Mouse (Mus musculus) embryonic facial prominence, embryonic 13.5 days (tissue): Measurements from ENCODE around the gene Qprt. TPM values are rescaled to one million over a fixed set of nuclear protein-coding genes. Genes with fewer than 3 reads are reported as not detected.

Experiments used
- ATAC-seq: fragments of 200-750 bp; cut with Nextera tagmentation; 2 replicates; pipeline ENCODE4 v1.8.0; 2017; ENCODE audit warnings: low read depth; ENCODE audit not compliant: insufficient number of reproducible peaks, insufficient read depth, low FRiP score, low TSS enrichment
- H3K27ac ChIP-seq: fragments of 300-500 bp; sonication (generic); 2 replicates; pipeline ENCODE4 v1.5.1; 2015; ENCODE audit warnings: moderate library complexity, mild to moderate bottlenecking, inconsistent platforms
- H3K27me3 ChIP-seq: fragments of 300-500 bp; sonication (generic); 2 replicates; pipeline ENCODE4 v1.6.1; 2015; ENCODE audit warnings: mild to moderate bottlenecking, inconsistent platforms
- H3K36me3 ChIP-seq: fragments of 300-500 bp; sonication (generic); 2 replicates; pipeline ENCODE4 v1.6.1; 2015; ENCODE audit warnings: mild to moderate bottlenecking, inconsistent platforms
- H3K4me1 ChIP-seq: fragments of 300-500 bp; sonication (generic); 2 replicates; pipeline ENCODE4 v1.6.1; 2015; ENCODE audit warnings: inconsistent platforms
- H3K4me2 ChIP-seq: fragments of 300-500 bp; sonication (generic); 2 replicates; pipeline ENCODE4 v1.6.1; 2015; ENCODE audit warnings: moderate library complexity, mild to moderate bottlenecking, inconsistent platforms
- H3K4me3 ChIP-seq: fragments of 300-500 bp; sonication (generic); 2 replicates; pipeline ENCODE4 v1.5.1; 2015; ENCODE audit warnings: mild to moderate bottlenecking, inconsistent platforms
- H3K9ac ChIP-seq: fragments of 300-500 bp; sonication (generic); 2 replicates; pipeline ENCODE4 v1.6.1; 2015; ENCODE audit warnings: mild to moderate bottlenecking, inconsistent platforms
- H3K9me3 ChIP-seq: fragments of 300-500 bp; sonication (generic); 2 replicates; pipeline ENCODE4 v1.6.1; 2016; ENCODE audit warnings: inconsistent platforms
- WGBS: fragments of 180-500 bp; shearing (Covaris S2); methylation state at CpG from one replicate; pipeline ENCODE4 v1.1.7; 2015; ENCODE audit warnings: mixed read lengths; 5-methylcytosine and 5-hydroxymethylcytosine counted together
- polyA plus RNA-seq: library from polyadenylated mRNA; unstranded; fragments of >200 nt; fragmentation: Nextera tagmentation; extraction: Ambion mirVana; gene quantifications from 2 replicates; pipeline ENCODE4 v1.2.1, GENCODE M21; 2015

Qprt gene
- polyA plus RNA-seq, 1 experiment from 2014 or later: 1.2 TPM

GRCm38 (mm10) chr7:127121061-127121910 lies 740 bp downstream of the Qprt start:
- Histone ChIP-seq H3K4me3 (peak overlapping the region; percentile 6; the same call in 1 of the 2 replicates), H3K9me3 (peaks cover 9% of the 10 kb centered on the region), H3K4me1 (peaks cover 24% of the 10 kb centered on the region), H3K9ac (0 out of 2 replicates have a peak overlapping the region, but pooled peaks have one; percentile 36), H3K27ac (no peak overlapping the region; the same call in 1 of the 2 replicates), H3K4me2 (peak overlapping the region; percentile 27), H3K27me3 (peaks cover 42% of the 10 kb centered on the region), H3K36me3 (no peaks in the 10 kb centered on the region)
- no peak for ATAC-seq
- WGBS: 12% methylated on average over 21 of the region's 21 CpGs

- no peak overlapping the region for H3K4me3 ChIP-seq
- H3K4me1 ChIP-seq: peaks cover 25% of the 10 kb centered on the region
- WGBS: 47% methylated on average over 14 of the region's 14 CpGs
- H3K9ac ChIP-seq: no peak overlapping the region
- peaks cover 42% of the 10 kb centered on the region for H3K27me3 ChIP-seq
- H3K4me2 ChIP-seq: no peak overlapping the region
- no peaks in the 10 kb centered on the region for H3K36me3 ChIP-seq
- no peak overlapping the region for H3K27ac ChIP-seq
- H3K9me3 ChIP-seq: no peaks in the 10 kb centered on the region
- no peak for ATAC-seq
These were observed 3.2 kb downstream of the Qprt start for GRCm38 (mm10) chr7:127118671-127119445.

DNA sequence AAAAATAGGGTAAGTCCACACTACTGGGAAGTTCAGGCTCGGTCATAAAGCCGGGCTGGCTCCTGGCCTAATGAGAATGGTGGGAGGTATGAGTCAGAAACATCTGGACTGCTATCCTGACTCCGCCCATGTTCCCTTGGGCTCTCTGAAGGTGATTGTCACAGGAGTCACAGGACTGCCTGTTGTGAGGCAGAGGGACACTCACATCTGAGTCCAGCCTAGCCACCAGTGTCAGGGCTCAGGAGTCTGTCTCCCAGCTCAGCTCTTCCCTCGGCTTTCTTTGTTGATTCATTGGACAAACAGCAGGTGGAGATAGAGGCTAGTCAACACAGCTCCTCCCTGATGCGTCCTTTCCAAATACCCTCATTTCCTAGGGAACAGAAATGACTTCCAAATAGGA lies 4.1 kb downstream of the Qprt start:
- no peak for ATAC-seq
- no peaks in the 10 kb centered on the region for H3K36me3 ChIP-seq
- H3K9ac ChIP-seq: 0 out of 2 replicates have a peak overlapping the region, but pooled peaks have one; percentile 3
- no peak overlapping the region for H3K27ac ChIP-seq
- H3K4me2 ChIP-seq: no peak overlapping the region
- H3K4me3 ChIP-seq: no peak overlapping the region
- 32% methylated on average over 5 of the region's 5 CpGs for WGBS
- H3K27me3 ChIP-seq: peaks cover 34% of the 10 kb centered on the region
- peaks cover 25% of the 10 kb centered on the region for H3K4me1 ChIP-seq
- no peaks in the 10 kb centered on the region for H3K9me3 ChIP-seq

GRCm38 (mm10) chr7:127116331-127116935 lies 5.6 kb downstream of the Qprt start:
- peaks cover 20% of the 10 kb centered on the region for H3K27me3 ChIP-seq
- 40% methylated on average over 11 of the region's 11 CpGs for WGBS
- H3K27ac ChIP-seq: no peak overlapping the region
- H3K4me2 ChIP-seq: no peak overlapping the region
- no peaks in the 10 kb centered on the region for H3K9me3 ChIP-seq
- H3K4me1 ChIP-seq: peaks cover 21% of the 10 kb centered on the region
- no peak for ATAC-seq
- H3K36me3 ChIP-seq: no peaks in the 10 kb centered on the region
- no peak overlapping the region for H3K4me3 ChIP-seq
- no peak overlapping the region for H3K9ac ChIP-seq

DNA sequence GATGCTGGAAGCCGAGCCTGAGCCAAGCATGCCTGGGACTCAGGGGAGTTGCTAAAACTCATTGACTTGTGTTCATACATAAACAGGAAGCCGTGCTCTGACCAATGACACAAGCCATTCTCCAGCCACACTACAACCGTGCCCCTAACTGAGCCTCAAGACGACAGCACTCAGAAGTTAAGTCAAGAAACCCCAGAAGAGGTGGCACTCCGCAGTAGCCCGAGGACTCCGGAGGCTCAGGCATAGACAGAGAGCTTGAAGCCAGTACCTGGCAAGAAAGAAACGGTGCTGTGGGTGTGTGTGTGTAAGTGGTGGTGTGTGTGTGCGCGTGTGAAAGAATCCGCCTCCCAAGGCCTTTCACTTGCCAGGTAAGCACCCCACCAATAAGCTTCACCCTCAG lies 7.1 kb downstream of the Qprt start:
- 82% methylated on average over 11 of the region's 11 CpGs for WGBS
- H3K36me3 ChIP-seq: no peaks in the 10 kb centered on the region
- H3K9me3 ChIP-seq: no peaks in the 10 kb centered on the region
- H3K27ac ChIP-seq: no peak overlapping the region
- H3K4me3 ChIP-seq: no peak overlapping the region
- peaks cover 13% of the 10 kb centered on the region for H3K4me1 ChIP-seq
- ATAC-seq: no peak
- no peak overlapping the region for H3K4me2 ChIP-seq
- peaks cover 5% of the 10 kb centered on the region for H3K27me3 ChIP-seq
- no peak overlapping the region for H3K9ac ChIP-seq

- H3K4me3 ChIP-seq: no peak overlapping the region
- no peak overlapping the region for H3K4me2 ChIP-seq
- no peaks in the 10 kb centered on the region for H3K36me3 ChIP-seq
- H3K4me1 ChIP-seq: peaks cover 13% of the 10 kb centered on the region
- ATAC-seq: no peak
- H3K27me3 ChIP-seq: no peaks in the 10 kb centered on the region
- no peaks in the 10 kb centered on the region for H3K9me3 ChIP-seq
- WGBS: 55% methylated on average over 12 of the region's 12 CpGs
- no peak overlapping the region for H3K9ac ChIP-seq
- H3K27ac ChIP-seq: no peak overlapping the region
These were observed 8.3 kb downstream of the Qprt start for GRCm38 (mm10) chr7:127113614-127114259.

- Histone ChIP-seq H3K4me3 (no peak overlapping the region), H3K36me3 (no peaks in the 10 kb centered on the region), H3K27me3 (no peaks in the 10 kb centered on the region), H3K4me1 (peaks cover 10% of the 10 kb centered on the region), H3K4me2 (no peak overlapping the region), H3K9me3 (no peaks in the 10 kb centered on the region), H3K9ac (no peak overlapping the region), H3K27ac (no peak overlapping the region)
- WGBS: 50% methylated on average over 9 of the region's 9 CpGs
- no peak for ATAC-seq
These were observed 9.0 kb downstream of the Qprt start for GRCm38 (mm10) chr7:127112921-127113597.

DNA sequence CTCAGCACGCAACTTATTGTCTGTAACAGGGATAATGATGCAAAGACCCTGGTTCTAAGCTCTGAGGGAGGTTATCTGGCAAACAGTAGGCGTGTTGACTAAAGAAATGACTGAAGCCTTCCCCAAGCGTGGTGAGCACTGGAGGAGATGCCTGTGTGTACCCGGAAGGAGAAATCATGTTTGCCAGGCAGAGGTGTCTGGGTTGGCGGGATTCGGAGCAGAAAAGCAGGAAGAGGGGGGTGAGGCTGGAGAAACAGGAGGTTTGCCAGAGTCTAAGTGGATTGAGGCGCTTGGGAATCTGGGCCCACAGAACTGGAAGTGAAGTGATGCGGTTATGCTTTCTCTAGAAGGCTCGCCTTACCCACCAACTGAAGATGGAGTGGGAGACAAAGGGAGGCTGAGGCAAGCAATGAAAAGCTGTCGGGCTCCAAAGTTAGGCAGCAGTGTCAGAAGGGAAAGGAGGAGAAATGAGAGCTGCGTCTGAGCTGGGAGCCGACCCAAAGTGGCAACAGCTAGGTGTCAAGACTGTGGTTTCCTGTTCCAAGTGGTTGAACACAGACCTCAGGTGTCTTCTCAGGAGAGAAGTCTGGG lies 9.7 kb downstream of the Qprt start:
- Histone ChIP-seq H3K4me2 (no peak overlapping the region; the same call in 1 of the 2 replicates), H3K9ac (no peak overlapping the region), H3K27me3 (no peaks in the 10 kb centered on the region), H3K4me1 (peaks cover 5% of the 10 kb centered on the region), H3K36me3 (no peaks in the 10 kb centered on the region), H3K4me3 (no peak overlapping the region), H3K9me3 (no peaks in the 10 kb centered on the region), H3K27ac (no peak overlapping the region)
- WGBS: 76% methylated on average over 12 of the region's 12 CpGs
- ATAC-seq: no peak

DNA sequence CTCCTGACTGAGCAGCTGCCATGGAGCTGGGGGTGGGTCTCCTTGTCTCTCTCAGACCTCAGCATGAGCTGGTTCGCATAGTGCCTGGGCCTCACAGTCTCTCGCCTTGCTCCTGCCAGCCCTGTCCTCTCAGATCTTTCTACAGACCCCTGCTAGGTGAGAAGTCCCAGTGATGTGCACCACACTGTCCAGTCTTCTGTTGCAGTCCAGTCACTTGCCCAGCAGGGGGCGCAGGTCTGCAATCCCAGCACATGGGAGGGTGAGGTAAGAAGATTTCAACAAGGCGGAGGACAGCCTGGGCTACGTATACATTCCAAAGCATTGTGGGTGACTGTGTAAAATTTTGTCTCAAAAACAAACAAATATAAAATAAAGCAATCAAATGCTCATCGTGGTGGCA lies 10.6 kb downstream of the Qprt start:
- WGBS: 41% methylated on average over 6 of the region's 6 CpGs
- H3K4me1 ChIP-seq: peaks cover 3% of the 10 kb centered on the region
- ATAC-seq: no peak

DNA sequence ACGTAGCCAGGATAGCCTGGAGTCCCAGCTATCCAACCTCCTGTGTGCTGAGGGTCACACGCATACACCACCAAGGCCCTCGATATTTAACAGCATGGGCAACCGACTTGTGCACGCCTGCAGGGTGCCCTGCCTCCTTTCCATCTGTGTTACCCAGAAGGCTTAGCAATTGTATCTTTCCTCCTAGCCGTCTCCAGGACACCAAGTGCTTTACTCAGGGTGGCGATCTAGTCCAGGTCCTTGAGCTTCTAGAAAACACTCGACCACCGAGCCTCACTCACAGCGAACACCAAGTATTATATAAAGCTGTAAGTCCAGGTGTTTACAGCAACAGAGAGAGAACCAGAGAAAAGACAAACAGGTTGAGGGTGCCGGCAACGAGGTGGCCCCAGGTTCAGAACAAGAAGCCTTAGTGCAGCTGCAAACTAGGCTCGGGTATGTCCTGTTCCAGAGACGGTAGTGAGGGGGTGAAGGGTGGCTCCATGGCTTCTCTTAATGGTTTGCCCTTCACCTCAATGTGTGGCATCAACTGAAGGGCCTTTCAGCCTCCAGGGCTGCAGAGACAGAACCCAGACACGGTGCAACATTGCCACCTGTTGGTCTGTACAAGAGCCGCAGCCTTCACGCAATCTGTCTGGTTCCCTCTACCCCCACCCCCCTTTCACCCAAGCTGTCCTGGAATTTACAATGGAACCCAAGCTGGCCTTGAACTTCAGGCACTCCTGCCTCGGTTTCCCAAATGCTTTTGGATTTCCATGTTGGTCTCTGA lies 11.6 kb downstream of the Qprt start:
- H3K27ac ChIP-seq: no peak overlapping the region
- no peaks in the 10 kb centered on the region; the same call in 1 of the 2 replicates for H3K4me1 ChIP-seq
- ATAC-seq: no peak
- H3K27me3 ChIP-seq: no peaks in the 10 kb centered on the region
- H3K9me3 ChIP-seq: no peaks in the 10 kb centered on the region
- no peak overlapping the region for H3K4me2 ChIP-seq
- H3K4me3 ChIP-seq: no peak overlapping the region
- WGBS: 48% methylated on average over 18 of the region's 18 CpGs
- no peak overlapping the region for H3K9ac ChIP-seq
- H3K36me3 ChIP-seq: no peaks in the 10 kb centered on the region

More for the DNA sequence above, 10.6 kb downstream of the Qprt start:
- H3K9ac ChIP-seq: no peak overlapping the region
- no peaks in the 10 kb centered on the region for H3K9me3 ChIP-seq
- H3K4me3 ChIP-seq: no peak overlapping the region
- H3K27me3 ChIP-seq: no peaks in the 10 kb centered on the region
- no peak overlapping the region for H3K4me2 ChIP-seq
- H3K27ac ChIP-seq: no peak overlapping the region
- no peaks in the 10 kb centered on the region for H3K36me3 ChIP-seq
